Mouse (Mus musculus) stomach, embryonic 14.5 days (tissue): ENCODE measurements around the gene Zbtb34. TPM values are rescaled to one million over a fixed set of nuclear protein-coding genes. Genes with fewer than 3 reads are reported as not detected.

ENCODE experiments used
- ATAC-seq: fragments of 200-750 bp; cut with Nextera tagmentation; 2 replicates; pipeline ENCODE4 v1.8.0; 2017; ENCODE audit warnings: low read depth, moderate TSS enrichment; ENCODE audit not compliant: insufficient number of reproducible peaks, insufficient read depth, low FRiP score
- H3K27ac ChIP-seq: fragments of 300-500 bp; sonication (generic); 2 replicates; pipeline ENCODE4 v1.5.1; 2014; ENCODE audit warnings: mild to moderate bottlenecking, low read length, moderate library complexity, mixed read lengths
- H3K27me3 ChIP-seq: fragments of 300-500 bp; sonication (generic); 2 replicates; pipeline ENCODE4 v1.6.1; 2014; ENCODE audit warnings: low read length, control low read depth, mixed read lengths; ENCODE audit not compliant: control insufficient read depth, insufficient read depth
- H3K36me3 ChIP-seq: fragments of 300-500 bp; sonication (generic); 2 replicates; pipeline ENCODE4 v1.6.1; 2014; ENCODE audit warnings: mild to moderate bottlenecking, control low read depth, low read length, moderate library complexity, mixed read lengths; ENCODE audit not compliant: control insufficient read depth, insufficient read depth
- H3K4me1 ChIP-seq: fragments of 300-500 bp; sonication (generic); 2 replicates; pipeline ENCODE4 v1.6.1; 2014; ENCODE audit warnings: low read length, control low read depth, mixed read lengths; ENCODE audit not compliant: control insufficient read depth, insufficient read depth
- H3K4me2 ChIP-seq: fragments of 300-500 bp; sonication (generic); replicated peaks from 2 replicates; pipeline ENCODE4 v1.6.1; 2014; ENCODE audit warnings: low read depth, low read length, control low read depth
- H3K4me3 ChIP-seq: fragments of 300-500 bp; sonication (generic); 2 replicates; pipeline ENCODE4 v1.5.1; 2014; ENCODE audit warnings: low read depth, low read length, control low read depth
- H3K9ac ChIP-seq: fragments of 300-500 bp; sonication (generic); replicated peaks from 2 replicates; pipeline ENCODE4 v1.6.1; 2014; ENCODE audit warnings: low read depth, mild to moderate bottlenecking, control low read depth, low read length, moderate library complexity, mixed read lengths
- H3K9me3 ChIP-seq: fragments of 300-500 bp; sonication (generic); 2 replicates; pipeline ENCODE4 v1.6.1; 2016; ENCODE audit warnings: low read depth, low read length, control low read depth; ENCODE audit not compliant: control insufficient read depth
- WGBS: fragments of 180-500 bp; shearing (Covaris S2); extraction: QIAGEN DNeasy Blood & Tissue Kit; methylation state at CpG from one replicate; pipeline ENCODE4 v1.1.7; 2014; 5-methylcytosine and 5-hydroxymethylcytosine counted together
- polyA plus RNA-seq: library from polyadenylated mRNA; unstranded; fragments of >200 nt; fragmentation: Nextera tagmentation; extraction: Ambion mirVana; gene quantifications from 2 replicates; pipeline ENCODE4 v1.2.1, GENCODE M21; 2014

Gene Zbtb34
- polyA plus RNA-seq, 1 experiment from 2014 or later: 9.0 TPM

DNA sequence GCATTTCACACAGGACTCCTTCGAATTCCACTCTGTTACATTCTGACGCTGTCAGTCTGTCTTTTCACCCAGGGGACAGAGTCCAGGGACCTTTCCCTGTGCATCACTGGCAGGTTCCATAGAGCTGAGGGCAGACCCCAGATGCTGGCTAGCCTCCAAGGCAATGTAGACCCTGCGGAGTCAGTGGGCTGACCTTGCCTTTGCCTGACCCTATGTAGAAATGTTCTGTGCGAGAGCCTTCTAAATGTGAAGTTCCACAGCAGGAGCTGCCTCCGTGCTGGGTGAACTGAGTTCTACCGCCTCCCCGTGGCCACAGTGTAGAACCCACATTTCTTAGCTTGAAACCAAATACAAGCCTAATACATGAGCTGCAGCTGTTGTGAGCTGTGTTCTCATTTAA lies 28.9 kb downstream of the Zbtb34 start:
- no peaks in the 10 kb centered on the region for H3K4me1 ChIP-seq
- no peak overlapping the region for H3K4me2 ChIP-seq
- no peak overlapping the region for H3K27ac ChIP-seq
- no peak overlapping the region for H3K9ac ChIP-seq
- WGBS: 30% methylated on average over 7 of the region's 7 CpGs
- H3K27me3 ChIP-seq: no peaks in the 10 kb centered on the region
- peak; percentile 65; the same call in 1 of the 2 replicates for ATAC-seq
- H3K4me3 ChIP-seq: no peak overlapping the region
- H3K9me3 ChIP-seq: no peaks in the 10 kb centered on the region
- peaks cover 7% of the 10 kb centered on the region; the same call in 1 of the 2 replicates for H3K36me3 ChIP-seq

DNA sequence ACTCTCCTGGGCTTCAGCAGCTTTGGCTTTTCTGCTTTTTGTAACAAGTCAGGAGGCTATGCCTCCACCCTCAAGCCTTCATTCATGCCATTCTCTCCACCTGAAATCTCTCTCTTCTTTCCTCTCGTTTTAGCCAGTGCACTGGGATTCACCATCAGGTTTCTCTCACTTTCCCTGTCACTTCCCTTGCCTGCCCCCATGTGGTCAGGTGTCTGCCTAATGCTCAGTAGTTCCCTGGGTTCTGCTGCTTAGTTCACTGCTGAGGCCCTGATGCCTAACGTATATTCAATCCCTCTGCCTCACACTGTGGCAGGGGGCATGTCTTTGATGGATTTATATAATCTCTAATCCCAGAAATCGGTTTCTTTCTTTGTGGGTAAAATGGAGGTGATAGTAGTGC lies 29.9 kb downstream of the Zbtb34 start:
- no peak overlapping the region for H3K4me3 ChIP-seq
- WGBS: 37% methylated on average over 3 of the region's 3 CpGs
- H3K27me3 ChIP-seq: no peaks in the 10 kb centered on the region
- peaks cover 2% of the 10 kb centered on the region; the same call in 1 of the 2 replicates for H3K36me3 ChIP-seq
- no peak overlapping the region for H3K27ac ChIP-seq
- no peak for ATAC-seq
- H3K4me1 ChIP-seq: no peaks in the 10 kb centered on the region
- no peaks in the 10 kb centered on the region for H3K9me3 ChIP-seq
- no peak overlapping the region for H3K9ac ChIP-seq
- H3K4me2 ChIP-seq: no peak overlapping the region

DNA sequence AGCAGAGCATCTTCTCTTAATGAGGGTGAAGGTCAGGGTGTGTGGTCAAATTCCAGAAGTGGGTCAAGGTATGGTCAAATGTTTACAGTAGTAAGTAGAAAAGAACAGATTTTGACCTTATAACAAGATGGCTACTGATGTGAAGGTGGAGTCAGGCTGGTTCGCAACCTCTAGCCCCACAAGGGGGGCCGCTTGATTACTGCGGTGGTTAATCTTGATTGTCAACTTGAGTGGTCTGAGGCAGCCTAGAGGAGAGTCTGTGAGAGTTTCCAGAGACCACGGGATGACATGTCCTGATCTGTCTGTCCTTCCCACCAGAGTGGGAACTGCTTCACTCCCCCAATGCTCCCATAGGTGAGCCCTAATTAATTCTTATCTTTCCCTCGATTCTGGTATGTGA lies 30.6 kb downstream of the Zbtb34 start:
- H3K9me3 ChIP-seq: no peaks in the 10 kb centered on the region
- no peak overlapping the region for H3K4me3 ChIP-seq
- no peak overlapping the region for H3K4me2 ChIP-seq
- H3K36me3 ChIP-seq: no peaks in the 10 kb centered on the region
- no peaks in the 10 kb centered on the region for H3K27me3 ChIP-seq
- H3K9ac ChIP-seq: no peak overlapping the region
- H3K27ac ChIP-seq: no peak overlapping the region
- no peak for ATAC-seq
- 80% methylated on average over 5 of the region's 5 CpGs for WGBS
- no peaks in the 10 kb centered on the region for H3K4me1 ChIP-seq

DNA sequence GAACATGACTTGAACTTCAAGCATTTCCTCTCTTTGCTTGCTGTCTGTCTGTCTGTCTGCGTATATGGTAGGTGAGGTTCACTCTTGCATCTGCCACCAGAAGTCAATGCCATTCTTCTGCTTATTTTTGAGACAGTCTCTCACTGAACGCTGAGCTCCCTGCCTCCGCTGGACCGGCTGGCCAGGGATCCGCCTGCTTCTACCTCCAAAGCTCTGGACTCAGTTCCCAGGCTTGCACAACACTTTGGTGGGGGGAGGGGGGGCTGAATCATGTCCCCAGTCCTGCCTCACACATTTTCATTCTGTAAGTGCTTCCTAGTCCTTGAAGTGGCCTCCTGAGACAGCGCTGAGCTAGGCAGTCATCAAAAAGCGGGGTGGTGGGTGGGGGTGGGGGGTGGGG lies 32.0 kb downstream of the Zbtb34 start:
- H3K27ac ChIP-seq: no peak overlapping the region
- H3K4me1 ChIP-seq: no peaks in the 10 kb centered on the region
- ATAC-seq: no peak
- H3K4me3 ChIP-seq: no peak overlapping the region
- no peaks in the 10 kb centered on the region for H3K36me3 ChIP-seq
- no peak overlapping the region for H3K9ac ChIP-seq
- WGBS: 88% methylated on average over 7 of the region's 7 CpGs
- H3K27me3 ChIP-seq: no peaks in the 10 kb centered on the region
- no peak overlapping the region for H3K4me2 ChIP-seq
- no peaks in the 10 kb centered on the region for H3K9me3 ChIP-seq

DNA sequence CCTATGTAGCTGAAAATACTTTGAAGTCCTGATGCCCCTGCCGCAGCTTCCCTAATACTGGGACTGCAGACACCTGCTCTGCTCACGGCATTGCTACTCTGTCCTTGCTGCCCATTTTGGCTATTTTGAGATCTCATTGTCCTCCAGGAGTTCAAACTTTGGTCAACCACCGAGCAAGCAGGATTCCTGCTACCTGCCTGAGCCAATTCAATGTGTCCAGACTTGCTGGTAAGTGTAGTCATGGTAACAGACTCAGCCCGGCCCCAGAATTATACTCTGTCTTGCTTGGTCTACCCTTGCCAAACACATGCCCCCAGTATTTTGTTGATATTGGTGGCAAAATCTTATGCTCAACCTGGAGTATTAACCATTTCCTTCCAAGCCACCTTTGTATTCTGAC lies 34.1 kb downstream of the Zbtb34 start:
- H3K27me3 ChIP-seq: no peaks in the 10 kb centered on the region
- no peaks in the 10 kb centered on the region for H3K9me3 ChIP-seq
- no peak overlapping the region for H3K4me2 ChIP-seq
- no peaks in the 10 kb centered on the region for H3K36me3 ChIP-seq
- no peak overlapping the region for H3K9ac ChIP-seq
- H3K4me1 ChIP-seq: no peaks in the 10 kb centered on the region
- WGBS: 66% methylated on average over 4 of the region's 4 CpGs
- H3K4me3 ChIP-seq: no peak overlapping the region
- no peak for ATAC-seq
- H3K27ac ChIP-seq: no peak overlapping the region

DNA sequence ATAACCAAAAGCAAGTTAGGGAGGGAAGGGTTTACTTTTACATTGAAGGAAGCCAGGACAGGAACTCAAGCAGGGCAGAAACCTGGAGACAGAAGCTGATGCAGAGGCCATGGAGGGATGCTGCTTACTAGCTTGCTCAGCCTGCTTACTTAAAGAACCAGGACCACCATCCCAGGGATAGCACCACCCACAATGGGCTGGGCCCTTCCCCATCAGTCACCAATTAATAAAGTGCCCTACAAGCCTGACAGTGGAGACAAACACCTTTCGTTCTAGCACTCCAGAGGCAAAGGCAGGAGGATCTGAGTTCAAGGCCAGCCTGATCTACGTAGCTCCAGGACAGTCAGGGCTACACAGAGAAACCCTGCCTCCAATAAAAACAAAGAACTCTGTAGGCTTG lies 36.1 kb downstream of the Zbtb34 start:
- no peak for ATAC-seq
- no peak overlapping the region for H3K4me3 ChIP-seq
- no peaks in the 10 kb centered on the region for H3K36me3 ChIP-seq
- no peaks in the 10 kb centered on the region for H3K9me3 ChIP-seq
- no peaks in the 10 kb centered on the region for H3K4me1 ChIP-seq
- H3K27ac ChIP-seq: no peak overlapping the region
- 80% methylated on average over 2 of the region's 2 CpGs for WGBS
- no peak overlapping the region for H3K4me2 ChIP-seq
- no peaks in the 10 kb centered on the region for H3K27me3 ChIP-seq
- no peak overlapping the region for H3K9ac ChIP-seq

DNA sequence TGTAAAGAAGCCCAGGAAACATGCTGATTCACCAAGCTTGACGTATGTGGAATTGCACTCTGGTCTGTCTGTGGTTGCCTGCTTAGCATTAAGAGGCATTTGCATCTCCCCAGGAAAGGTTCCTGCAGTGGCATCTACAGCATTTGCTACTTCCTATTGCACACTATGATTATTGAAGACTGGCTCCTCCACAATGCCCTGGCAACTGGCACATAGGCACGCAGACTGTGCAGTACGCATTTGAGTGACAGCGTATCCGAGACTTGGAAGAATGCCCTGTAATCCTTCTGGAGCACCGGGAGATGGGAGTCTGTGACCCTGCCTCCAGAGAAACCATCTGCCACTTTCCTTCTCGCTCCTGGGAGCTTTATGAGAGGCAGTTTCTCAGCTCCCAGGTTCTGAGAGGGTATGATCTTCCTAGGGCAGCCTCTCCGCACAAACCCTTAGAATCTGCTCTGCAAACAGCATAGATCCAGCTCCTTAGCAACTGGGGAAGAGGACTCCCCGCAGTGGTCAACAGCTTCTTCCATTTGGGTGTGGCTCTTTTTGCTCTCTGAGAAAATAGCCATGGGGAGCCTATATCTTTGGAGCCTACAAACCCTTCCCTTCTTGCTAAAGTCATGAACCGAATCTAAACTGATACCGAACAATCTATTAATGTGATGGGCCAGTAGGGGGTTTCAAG lies 37.0 kb downstream of the Zbtb34 start:
- Histone ChIP-seq H3K4me1 (no peaks in the 10 kb centered on the region), H3K9me3 (no peaks in the 10 kb centered on the region), H3K27me3 (no peaks in the 10 kb centered on the region), H3K9ac (no peak overlapping the region), H3K4me2 (no peak overlapping the region), H3K27ac (no peak overlapping the region), H3K36me3 (no peaks in the 10 kb centered on the region), H3K4me3 (no peak overlapping the region)
- no peak for ATAC-seq
- 72% methylated on average over 11 of the region's 11 CpGs for WGBS

DNA sequence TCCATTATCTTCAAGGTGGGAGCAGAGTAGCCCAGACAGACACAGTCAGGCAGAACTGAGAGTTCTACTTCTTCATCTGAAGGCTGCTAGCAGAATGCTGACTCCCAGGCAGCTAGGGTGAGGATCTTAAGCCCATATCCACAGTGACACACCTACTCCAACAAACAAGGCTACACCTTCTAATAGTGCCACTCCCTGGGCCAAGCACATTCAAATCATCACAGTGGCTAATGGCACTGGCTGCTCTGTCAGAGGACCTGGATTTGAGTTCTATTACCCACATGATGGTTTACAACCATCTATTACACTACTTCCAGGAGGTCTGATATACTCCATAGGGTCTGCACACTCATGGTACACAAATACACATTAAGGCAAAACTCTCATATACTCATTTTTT lies 38.1 kb downstream of the Zbtb34 start:
- H3K9ac ChIP-seq: no peak overlapping the region
- H3K4me2 ChIP-seq: no peak overlapping the region
- no peak overlapping the region for H3K4me3 ChIP-seq
- ATAC-seq: no peak
- H3K27ac ChIP-seq: no peak overlapping the region
- no peaks in the 10 kb centered on the region for H3K4me1 ChIP-seq
- no peaks in the 10 kb centered on the region for H3K27me3 ChIP-seq
- no peaks in the 10 kb centered on the region for H3K36me3 ChIP-seq
- H3K9me3 ChIP-seq: no peaks in the 10 kb centered on the region; the same call in 1 of the 2 replicates
